Mouse (Mus musculus) G1E (cell line): ENCODE results near the gene Gnb1l.

Source experiments
- CTCF ChIP-seq: IDR thresholded peaks from 2 replicates; pipeline ENCODE4 v1.5.1; 2012; ENCODE audit warnings: low read depth, low read length, inconsistent platforms, mixed read lengths
- GATA1 ChIP-seq: IDR thresholded peaks from 2 replicates; pipeline ENCODE4 v1.6.1; 2012; ENCODE audit warnings: borderline replicate concordance, low read length, inconsistent platforms, mixed read lengths
- POLR2AphosphoS5 ChIP-seq: IDR thresholded peaks from 2 replicates; pipeline ENCODE4 v1.6.1; 2012; ENCODE audit warnings: low read depth, low read length, inconsistent platforms; ENCODE audit not compliant: insufficient replicate concordance
- TAL1 ChIP-seq: conservative IDR thresholded peaks from 2 replicates; pipeline ENCODE4 v1.6.1; 2012; ENCODE audit warnings: low read depth, low read length, inconsistent platforms, mixed read lengths

GRCm38 (mm10) chr16:18613301-18613700 is 114.8 kb downstream of the Gnb1l start:
- TF ChIP-seq CTCF: no peak
- TF ChIP-seq GATA1: no peak
- TF ChIP-seq TAL1: no peak
- no peak for TF ChIP-seq POLR2AphosphoS5
